Mouse (Mus musculus) MEL (cell line): ENCODE measurements around the gene Bet1l. TPM values are rescaled to one million over a fixed set of nuclear protein-coding genes. Genes with fewer than 3 reads are reported as not detected.

Source experiments
- DNase-seq: peaks from one replicate; pipeline ENCODE4 v3.0.0; 2011; ENCODE audit warnings: low read depth, low spot score
- H3K27ac ChIP-seq: 2 replicates; pipeline ENCODE4 v1.5.1; 2012; ENCODE audit warnings: low read depth, mild to moderate bottlenecking, control low read depth, low read length, moderate library complexity; ENCODE audit not compliant: control insufficient read depth
- H3K27me3 ChIP-seq, 2 experiments: fragments of 150-350 bp in 1 of 2; sonication (generic) in 1 of 2; 2 replicates each; pipeline ENCODE4 v1.6.1; 2012; ENCODE audit warnings: low read length in 2 of 2, mild to moderate bottlenecking in 2 of 2, improper control_type of control experiment in 1 of 2, moderate library complexity in 1 of 2; ENCODE audit not compliant: insufficient read depth in 2 of 2, control insufficient read depth in 1 of 2
- H3K36me3 ChIP-seq, 2 experiments: 2 replicates each; pipeline ENCODE4 v1.6.1; 2012 to 2014; ENCODE audit warnings: low read length in 2 of 2, improper control_type of control experiment in 1 of 2, inconsistent platforms in 1 of 2, mild to moderate bottlenecking in 1 of 2; ENCODE audit not compliant: insufficient read depth in 2 of 2, control insufficient read depth in 1 of 2
- H3K4me1 ChIP-seq, 2 experiments: fragments of 150-350 bp in 1 of 2; sonication (generic) in 1 of 2; 2 replicates each; pipeline ENCODE4 v1.6.1; 2012; ENCODE audit warnings: low read length in 2 of 2, improper control_type of control experiment in 1 of 2, mild to moderate bottlenecking in 1 of 2; ENCODE audit not compliant: insufficient read depth in 2 of 2, control insufficient read depth in 1 of 2
- H3K4me3 ChIP-seq, 2 experiments: fragments of 150-350 bp in 1 of 2; sonication (generic) in 1 of 2; 2 replicates each; pipeline ENCODE4 v1.5.1; 2012; ENCODE audit warnings: low read depth in 2 of 2, low read length in 2 of 2, mild to moderate bottlenecking in 2 of 2, moderate library complexity in 2 of 2, control low read depth in 1 of 2, improper control_type of control experiment in 1 of 2; ENCODE audit not compliant: control insufficient read depth in 1 of 2, insufficient read depth in 1 of 2
- H3K79me2 ChIP-seq: 2 replicates; pipeline ENCODE4 v1.6.1; 2012; ENCODE audit warnings: mild to moderate bottlenecking, low read length, moderate library complexity; ENCODE audit not compliant: control insufficient read depth, poor library complexity, insufficient read depth
- H3K9ac ChIP-seq: 2 replicates; pipeline ENCODE4 v1.6.1; 2012; ENCODE audit warnings: low read depth, mild to moderate bottlenecking, control low read depth, low read length, moderate library complexity; ENCODE audit not compliant: control insufficient read depth, poor library complexity, severe bottlenecking
- H3K9me3 ChIP-seq: fragments of 150-350 bp; sonication (generic); replicated peaks from 2 replicates; pipeline ENCODE4 v1.6.1; 2012; ENCODE audit warnings: mild to moderate bottlenecking, low read length, improper control_type of control experiment, moderate library complexity; ENCODE audit not compliant: insufficient read depth
- BHLHE40 ChIP-seq: IDR thresholded peaks from 2 replicates; pipeline ENCODE4 v1.6.1; 2012; ENCODE audit warnings: low read depth, mild to moderate bottlenecking, inconsistent platforms, low read length, improper control_type of control experiment, borderline replicate concordance
- CTCF ChIP-seq, 3 experiments: IDR thresholded peaks in 2 of 3; conservative IDR thresholded peaks in 1 of 3; 2 replicates each; pipeline ENCODE4 v1.5.1; 2011 to 2012; ENCODE audit warnings: low read length in 3 of 3, low read depth in 2 of 3, mild to moderate bottlenecking in 2 of 3, improper control_type of control experiment in 1 of 3, inconsistent platforms in 1 of 3, mixed read lengths in 1 of 3, moderate library complexity in 1 of 3; ENCODE audit not compliant: control insufficient read depth in 1 of 3, insufficient read depth in 1 of 3, poor library complexity in 1 of 3, severe bottlenecking in 1 of 3
- E2F4 ChIP-seq: IDR thresholded peaks from 2 replicates; pipeline ENCODE4 v1.6.1; 2011; ENCODE audit warnings: low read depth, low read length, improper control_type of control experiment, borderline replicate concordance
- ELF1 ChIP-seq: IDR thresholded peaks from 2 replicates; pipeline ENCODE4 v1.6.1; 2014; ENCODE audit warnings: low read depth, mild to moderate bottlenecking, inconsistent platforms, low read length, improper control_type of control experiment, moderate library complexity
- ETS1 ChIP-seq: IDR thresholded peaks from 2 replicates; pipeline ENCODE4 v1.6.1; 2012; ENCODE audit warnings: low read depth, mild to moderate bottlenecking, inconsistent platforms, low read length, improper control_type of control experiment, moderate library complexity
- MAFK ChIP-seq: IDR thresholded peaks from 2 replicates; pipeline ENCODE4 v1.6.1; 2011; ENCODE audit warnings: low read depth, mild to moderate bottlenecking, low read length, improper control_type of control experiment, borderline replicate concordance
- MAX ChIP-seq: IDR thresholded peaks from 2 replicates; pipeline ENCODE4 v1.6.1; 2011; ENCODE audit warnings: low read length, improper control_type of control experiment
- MXI1 ChIP-seq: IDR thresholded peaks from 2 replicates; pipeline ENCODE4 v1.6.1; 2011; ENCODE audit warnings: mild to moderate bottlenecking, low read depth, low read length, improper control_type of control experiment
- MYB ChIP-seq: IDR thresholded peaks from 2 replicates; pipeline ENCODE4 v1.6.1; 2011; ENCODE audit warnings: mild to moderate bottlenecking, low read depth, low read length, improper control_type of control experiment
- MYC ChIP-seq: IDR thresholded peaks from 2 replicates; pipeline ENCODE4 v1.6.1; 2011; ENCODE audit warnings: low read depth, mild to moderate bottlenecking, low read length, improper control_type of control experiment, moderate library complexity
- NELFE ChIP-seq: IDR thresholded peaks from 2 replicates; pipeline ENCODE4 v1.6.1; 2011; ENCODE audit warnings: low read depth, low read length, improper control_type of control experiment
- NRF1 ChIP-seq: IDR thresholded peaks from 2 replicates; pipeline ENCODE4 v1.6.1; 2014; ENCODE audit warnings: low read depth, mild to moderate bottlenecking, inconsistent platforms, low read length, improper control_type of control experiment, moderate library complexity; ENCODE audit not compliant: poor library complexity, insufficient read depth, severe bottlenecking
- POLR2AphosphoS5 ChIP-seq: IDR thresholded peaks from 2 replicates; pipeline ENCODE4 v1.6.1; 2012; ENCODE audit warnings: low read depth, borderline replicate concordance, mild to moderate bottlenecking, inconsistent platforms, low read length, moderate library complexity, mixed read lengths
- RCOR1 ChIP-seq: IDR thresholded peaks from 2 replicates; pipeline ENCODE4 v1.6.1; 2012; ENCODE audit warnings: low read depth, mild to moderate bottlenecking, inconsistent platforms, low read length, improper control_type of control experiment
- USF1 ChIP-seq: IDR thresholded peaks from 2 replicates; pipeline ENCODE4 v1.6.1; 2014; ENCODE audit warnings: low read depth, mild to moderate bottlenecking, inconsistent platforms, low read length, improper control_type of control experiment, moderate library complexity
- ZC3H11A ChIP-seq: IDR thresholded peaks from 2 replicates; pipeline ENCODE4 v1.6.1; 2012; ENCODE audit warnings: low read depth, mild to moderate bottlenecking, inconsistent platforms, low read length, improper control_type of control experiment
- ZMIZ1 ChIP-seq: IDR thresholded peaks from 2 replicates; pipeline ENCODE4 v1.6.1; 2012; ENCODE audit warnings: low read depth, mild to moderate bottlenecking, inconsistent platforms, low read length, improper control_type of control experiment, moderate library complexity
- polyA plus RNA-seq, 2 experiments: library from polyadenylated mRNA; stranded (reverse) in 1 of 2; unstranded in 1 of 2; fragments of >175 nt in 1 of 2; fragments of >200 nt in 1 of 2; gene quantifications; 2 replicates each; pipeline versions ENCODE4 v1.2.1 to v1.2.4; 2012; ENCODE audit warnings: low replicate concordance in 2 of 2, low read depth in 1 of 2; ENCODE audit not compliant: insufficient read length in 2 of 2, insufficient read depth in 1 of 2, missing spikeins in 1 of 2
- total RNA-seq: library from RNA; depleted of rRNA; stranded (reverse); fragments of 300-350 nt; gene quantifications from 2 replicates; pipeline ENCODE4 v1.2.3, GENCODE M21; 2012

Gene Bet1l
- total and polyA plus RNA-seq, 3 experiments: 16.0 to 26.2 TPM; not detected in 1

DNA sequence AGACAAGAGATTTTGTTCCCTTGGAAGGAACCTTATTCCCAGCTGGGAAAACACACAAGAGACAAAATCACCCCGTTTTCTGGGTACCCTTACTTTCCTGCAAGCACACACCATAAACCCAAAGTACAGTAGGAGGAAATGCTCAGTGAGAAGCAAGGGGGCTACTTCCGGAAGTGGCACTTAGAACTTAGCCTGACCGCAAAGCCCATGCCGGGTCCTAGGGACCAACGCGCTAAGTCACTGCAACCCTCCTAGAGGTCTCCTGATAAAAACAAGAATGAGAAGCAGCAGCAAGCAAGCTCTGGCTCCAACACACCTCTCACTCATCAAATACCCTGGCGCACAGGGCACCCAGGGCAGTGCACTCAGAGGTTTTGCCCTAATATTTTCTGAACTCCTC lies 22.0 kb upstream of the Bet1l start:
- Histone ChIP-seq H3K9ac (no peak overlapping the region), H3K9me3 (no peaks in the 10 kb centered on the region), H3K27me3 (no peaks in the 10 kb centered on the region), H3K79me2 (peaks cover 15% of the 10 kb centered on the region), H3K4me1 (peaks cover 0 to 14% of the 10 kb centered on the region in 2 experiments; a peak in 3 of 4 replicates), H3K4me3 (no peak overlapping the region), H3K36me3 (peaks cover 0 to 18% of the 10 kb centered on the region in 2 experiments; a peak in 2 of 4 replicates), H3K27ac (no peak overlapping the region)
- DNase-seq: no peak
- TF ChIP-seq ZMIZ1 (no peak), ZC3H11A (no peak), NELFE (no peak)

DNA sequence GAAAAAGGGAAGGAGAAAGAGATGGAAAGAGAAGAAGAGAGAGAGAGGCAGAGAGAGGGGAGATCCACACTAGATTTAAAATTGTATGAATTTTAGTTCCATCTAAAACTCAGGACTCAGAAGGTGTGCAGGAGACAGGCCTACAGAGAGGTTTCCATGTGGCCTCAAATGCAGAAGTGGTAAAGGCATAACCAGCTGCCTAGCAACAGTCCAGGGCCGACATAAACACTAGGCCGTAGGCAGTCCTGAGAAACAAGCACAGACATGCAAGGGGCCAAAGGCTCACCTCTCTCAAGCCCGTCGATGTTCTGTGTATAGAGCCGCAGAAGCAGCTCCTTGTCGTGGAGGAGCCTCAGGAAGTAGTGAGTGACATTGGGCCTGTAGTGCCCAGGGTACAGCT lies 20.0 kb upstream of the Bet1l start:
- H3K9me3 ChIP-seq: no peaks in the 10 kb centered on the region
- H3K4me1 ChIP-seq: peaks cover 0 to 10% of the 10 kb centered on the region in 2 experiments; a peak in 2 of 4 replicates
- H3K79me2 ChIP-seq: peaks cover 4% of the 10 kb centered on the region
- no peak overlapping the region for H3K4me3 ChIP-seq
- H3K9ac ChIP-seq: no peak overlapping the region
- no peak for DNase-seq
- no peaks in the 10 kb centered on the region for H3K27me3 ChIP-seq
- TF ChIP-seq ZMIZ1 (no peak), ELF1 (no peak), MYC (no peak), RCOR1 (no peak), CTCF (IDR thresholded peaks at IDR 0.05 in 2 of 3, conservative IDR thresholded peaks at IDR 0.05 in 1 of 3; ENCODE audit: control insufficient read depth in 1 of 3, insufficient read depth in 1 of 3, low read depth in 2 of 3, low read length in 3 of 3, poor library complexity in 1 of 3, severe bottlenecking in 1 of 3) (no peak), MAFK (no peak), POLR2AphosphoS5 (no peak), MXI1 (no peak), BHLHE40 (no peak), ETS1 (no peak), NRF1 (no peak), MYB (no peak), E2F4 (no peak), USF1 (no peak), MAX (no peak)
- peaks cover 0 to 11% of the 10 kb centered on the region in 2 experiments; a peak in 2 of 4 replicates for H3K36me3 ChIP-seq
- H3K27ac ChIP-seq: no peak overlapping the region
